Mouse (Mus musculus): ENCODE results near the gene Cpeb3.
"Not testable (repeated sequence)": the region's sequence is repeated elsewhere in the genome, so short reads cannot be mapped to it uniquely, and the experiment has no call there.

The Cpeb3 gene

DNA sequence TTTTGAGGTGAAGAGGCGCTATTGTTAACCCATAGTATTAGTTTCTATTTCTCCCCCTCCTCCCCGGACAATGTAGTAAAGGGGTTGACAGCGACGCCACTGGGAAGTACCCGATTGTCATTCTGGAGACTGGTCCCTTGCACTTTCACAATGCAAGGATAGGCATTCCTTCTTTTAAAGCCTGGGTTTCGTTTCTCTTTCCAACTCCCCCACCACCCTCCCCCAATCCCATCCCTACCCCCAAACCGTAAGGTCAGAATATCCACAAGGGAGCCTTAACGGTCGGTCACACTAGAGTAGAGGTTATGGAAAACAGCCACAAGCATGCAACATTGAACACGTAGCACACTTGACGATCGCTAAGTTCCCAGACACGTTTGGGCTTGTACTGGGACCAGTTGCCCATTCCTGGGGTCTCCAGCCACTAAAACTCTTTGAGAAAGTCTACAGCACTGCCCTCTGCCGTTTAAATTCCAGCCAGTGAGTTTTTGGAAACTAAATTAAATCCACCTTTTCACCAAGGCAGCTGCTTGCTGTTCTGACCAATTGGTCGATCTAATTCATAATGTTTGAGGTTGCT lies at the start of gene Cpeb3:
TSS of gene Cpeb3 (minus strand) at position 426 of the 580 bp plus-strand sequence.
- in situ Hi-C loops (cut with MboI; ENCODE audit: low pct_unique_long_range_greater_than_20kb in 1 of 2, low sequenced_read_pairs in 2 of 2, unreplicated experiment in 1 of 2) = no loop called here

DNA sequence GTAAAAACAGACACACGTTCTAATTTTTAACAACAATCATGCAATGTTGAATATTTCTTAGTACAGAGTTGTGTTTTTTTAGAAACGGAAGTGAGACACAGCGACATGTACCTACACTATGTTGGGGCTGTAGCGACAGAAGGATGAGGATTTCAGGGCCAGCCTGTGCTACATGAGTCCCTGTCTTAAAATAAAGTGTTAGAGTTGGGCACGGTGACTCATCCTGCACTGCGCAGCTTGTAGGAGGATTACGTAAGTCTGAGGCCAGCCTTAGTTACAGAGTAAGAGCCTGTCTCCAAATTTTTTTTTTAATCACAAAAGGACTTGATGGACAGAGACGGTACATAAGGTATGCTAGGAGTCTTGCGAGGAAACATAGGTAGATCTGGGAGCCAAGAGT lies 46.9 kb upstream of the Cpeb3 start:
- in situ Hi-C loops (cut with MboI; ENCODE audit: low pct_unique_long_range_greater_than_20kb in 1 of 2, low sequenced_read_pairs in 2 of 2, unreplicated experiment in 1 of 2) = no loop called here

DNA sequence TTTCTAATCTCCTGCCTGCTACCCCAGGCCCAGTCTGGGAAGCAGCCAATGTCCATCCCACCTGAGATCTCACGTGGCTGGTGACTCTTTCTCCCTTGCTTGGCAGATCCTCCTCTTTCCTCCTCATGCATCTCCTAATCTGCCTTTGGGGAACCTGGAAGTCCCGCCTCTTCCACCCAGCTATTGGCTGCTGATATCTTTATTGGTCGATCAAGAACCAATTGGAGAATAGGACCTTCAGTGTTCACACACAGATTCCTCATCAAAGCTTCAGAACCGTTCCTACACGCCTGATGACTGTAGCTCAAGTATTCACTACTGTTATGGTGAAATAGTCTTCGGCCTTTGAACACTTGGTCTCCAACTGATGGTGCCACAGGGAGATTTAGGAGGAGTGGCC lies 43.7 kb upstream of the Cpeb3 start:
- in situ Hi-C loops (cut with MboI; ENCODE audit: low pct_unique_long_range_greater_than_20kb in 1 of 2, low sequenced_read_pairs in 2 of 2, unreplicated experiment in 1 of 2) = no loop called here

DNA sequence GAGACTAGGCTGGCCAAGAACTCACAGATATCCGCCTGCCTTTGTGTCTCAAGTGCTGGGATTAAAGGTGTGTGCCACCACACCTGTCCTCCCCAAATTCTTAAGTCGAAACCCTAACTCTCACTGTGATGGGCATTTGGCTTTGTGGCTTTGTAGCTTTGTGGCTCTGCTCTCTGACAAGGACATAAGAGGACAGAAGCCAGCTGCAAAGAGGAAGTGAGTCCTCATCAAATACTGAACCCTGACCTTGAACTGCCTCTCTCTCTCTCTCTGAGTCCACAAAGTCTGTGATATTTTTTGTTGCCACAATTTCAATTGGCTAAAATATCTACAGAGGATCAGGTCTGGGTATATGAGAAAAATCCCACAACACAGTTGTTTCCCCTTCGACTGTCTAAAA lies 39.8 kb upstream of the Cpeb3 start:
- in situ Hi-C loops (cut with MboI; ENCODE audit: low pct_unique_long_range_greater_than_20kb in 1 of 2, low sequenced_read_pairs in 2 of 2, unreplicated experiment in 1 of 2) = loop anchor here in 1 of 2 experiments (5.0 kb wide), 1 partner anchor 291 kb away; no protein-coding TSS in a partner anchor

- in situ Hi-C loops (cut with MboI; ENCODE audit: low pct_unique_long_range_greater_than_20kb in 1 of 2, low sequenced_read_pairs in 2 of 2, unreplicated experiment in 1 of 2) = loop anchor here in 1 of 2 experiments (5.0 kb wide), 1 partner anchor 290 kb away; no protein-coding TSS in a partner anchor
Observed at GRCm38 (mm10) chr19:37246859-37247258, 38.5 kb upstream of the Cpeb3 start.

DNA sequence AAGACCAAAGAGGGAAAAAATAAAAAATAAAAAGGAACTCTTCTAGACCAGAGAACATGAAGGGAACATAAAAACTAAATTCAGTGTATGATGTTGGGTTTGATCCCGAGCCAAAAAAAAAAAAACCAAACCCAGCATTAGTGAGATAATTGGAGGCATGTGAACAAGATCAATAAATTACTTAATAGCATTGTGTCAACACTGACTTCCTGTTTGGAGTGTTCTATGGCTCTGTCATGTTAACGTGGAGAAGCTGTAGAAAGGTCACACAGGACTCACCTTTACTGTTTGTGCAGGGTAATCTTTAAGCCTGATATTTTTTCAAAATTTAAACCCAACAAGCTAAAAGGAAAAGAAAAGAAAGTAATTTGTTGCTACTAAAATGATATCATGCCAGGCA lies 34.3 kb upstream of the Cpeb3 start:
- in situ Hi-C loops (cut with MboI; ENCODE audit: low pct_unique_long_range_greater_than_20kb in 1 of 2, low sequenced_read_pairs in 2 of 2, unreplicated experiment in 1 of 2) = no loop called here

DNA sequence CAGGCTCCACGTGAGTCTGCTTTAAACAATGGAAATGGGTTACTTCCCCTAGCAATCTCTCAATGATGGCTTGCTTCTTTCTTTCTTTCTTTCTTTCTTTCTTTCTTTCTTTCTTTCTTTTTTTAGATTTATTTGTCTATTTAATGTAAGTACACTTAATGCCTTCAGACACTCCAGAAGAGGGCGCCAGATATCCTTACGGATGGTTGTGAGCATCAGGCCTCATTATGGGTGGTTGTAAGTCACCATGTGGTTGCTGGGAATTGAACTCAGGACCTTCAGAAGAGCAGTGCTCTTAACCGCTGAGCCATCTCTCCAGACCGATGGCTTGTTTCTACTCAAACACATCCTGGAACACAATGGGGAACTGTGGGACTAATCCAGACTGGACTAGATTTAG lies 32.8 kb upstream of the Cpeb3 start:
- in situ Hi-C loops (cut with MboI; ENCODE audit: low pct_unique_long_range_greater_than_20kb in 1 of 2, low sequenced_read_pairs in 2 of 2, unreplicated experiment in 1 of 2) = no loop called here

DNA sequence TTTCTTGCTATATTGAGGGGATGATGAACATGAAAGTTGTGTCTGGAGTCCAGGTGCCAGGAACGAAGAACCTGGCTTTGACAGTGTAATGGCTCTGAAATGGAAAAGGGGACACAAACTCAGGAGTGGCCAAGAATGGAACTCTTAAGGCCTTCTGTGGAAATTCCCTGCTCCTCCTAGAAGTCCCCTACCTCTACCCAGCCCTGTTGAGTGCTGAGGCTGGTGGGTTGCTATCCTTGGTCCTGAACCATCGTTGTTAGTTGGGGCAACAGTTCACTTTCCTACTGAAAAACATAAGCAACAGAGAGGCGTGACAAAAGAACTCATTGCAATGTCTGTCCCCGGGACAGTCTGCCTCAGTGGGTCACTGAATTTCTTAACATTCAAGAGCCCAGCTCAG lies 30.7 kb upstream of the Cpeb3 start:
- in situ Hi-C loops (cut with MboI; ENCODE audit: low pct_unique_long_range_greater_than_20kb in 1 of 2, low sequenced_read_pairs in 2 of 2, unreplicated experiment in 1 of 2) = no loop called here

DNA sequence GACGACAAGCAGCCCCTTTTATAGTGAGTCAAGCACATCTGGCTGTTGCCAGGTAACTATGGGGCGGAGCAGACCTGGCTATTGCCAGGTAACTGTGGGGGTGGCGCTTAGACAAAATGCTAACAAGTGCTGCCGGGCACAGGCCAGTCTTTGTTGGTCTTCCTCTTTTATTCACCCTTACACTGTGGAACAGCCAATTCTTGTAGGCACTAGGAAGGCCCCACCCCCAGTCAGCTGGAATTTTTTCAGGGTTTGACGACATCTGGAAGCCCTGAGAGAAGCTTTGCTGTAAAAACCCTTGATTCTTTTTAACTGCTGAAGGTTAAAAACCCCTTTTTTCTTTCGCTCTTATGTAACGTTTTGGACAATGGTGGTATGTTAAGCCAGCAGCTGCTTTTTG lies 30.2 kb upstream of the Cpeb3 start:
- in situ Hi-C loops (cut with MboI; ENCODE audit: low pct_unique_long_range_greater_than_20kb in 1 of 2, low sequenced_read_pairs in 2 of 2, unreplicated experiment in 1 of 2) = no loop called here

DNA sequence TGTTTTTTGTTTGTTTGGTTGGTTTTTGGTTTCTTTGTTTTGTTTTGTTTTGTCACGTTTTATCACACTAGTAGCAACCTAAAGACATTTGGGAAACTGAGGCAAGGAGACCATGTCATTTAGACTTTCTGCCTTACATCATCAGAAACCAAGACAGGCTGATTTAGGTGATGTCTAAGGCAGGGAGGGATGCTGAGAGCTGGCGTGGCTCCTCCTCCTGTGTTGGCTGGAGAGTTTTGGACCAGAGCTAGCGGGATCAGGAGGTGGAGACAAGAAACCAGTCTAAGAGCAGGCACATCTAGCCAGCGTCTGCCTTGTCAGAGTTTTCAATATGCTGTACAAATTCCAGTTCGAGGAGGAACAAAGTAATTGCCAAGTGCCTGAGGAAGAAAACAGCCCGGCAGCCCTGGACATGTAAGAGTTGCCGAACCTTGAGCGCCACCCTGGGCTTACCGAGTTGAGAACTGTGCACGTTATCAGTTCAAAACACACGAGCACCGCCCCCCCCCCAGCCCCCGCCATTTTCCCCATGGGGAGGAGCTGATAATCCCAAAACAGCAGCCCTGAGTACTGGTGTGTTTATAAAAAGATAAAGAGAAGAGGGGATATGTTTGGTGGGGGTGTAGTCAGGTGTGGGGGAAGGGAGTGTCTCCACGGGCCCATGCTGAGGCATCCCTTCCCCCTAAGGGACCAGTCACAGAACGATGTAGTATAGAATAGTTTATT lies 29.5 kb upstream of the Cpeb3 start:
- in situ Hi-C loops (cut with MboI; ENCODE audit: low pct_unique_long_range_greater_than_20kb in 1 of 2, low sequenced_read_pairs in 2 of 2, unreplicated experiment in 1 of 2) = no loop called here

GRCm38 (mm10) chr19:37237306-37237705 lies 28.9 kb upstream of the Cpeb3 start:
- in situ Hi-C loops (cut with MboI; ENCODE audit: low pct_unique_long_range_greater_than_20kb in 1 of 2, low sequenced_read_pairs in 2 of 2, unreplicated experiment in 1 of 2) = no loop called here

GRCm38 (mm10) chr19:37235818-37236217 lies 27.4 kb upstream of the Cpeb3 start:
- in situ Hi-C loops (cut with MboI; ENCODE audit: low pct_unique_long_range_greater_than_20kb in 1 of 2, low sequenced_read_pairs in 2 of 2, unreplicated experiment in 1 of 2) = no loop called here

DNA sequence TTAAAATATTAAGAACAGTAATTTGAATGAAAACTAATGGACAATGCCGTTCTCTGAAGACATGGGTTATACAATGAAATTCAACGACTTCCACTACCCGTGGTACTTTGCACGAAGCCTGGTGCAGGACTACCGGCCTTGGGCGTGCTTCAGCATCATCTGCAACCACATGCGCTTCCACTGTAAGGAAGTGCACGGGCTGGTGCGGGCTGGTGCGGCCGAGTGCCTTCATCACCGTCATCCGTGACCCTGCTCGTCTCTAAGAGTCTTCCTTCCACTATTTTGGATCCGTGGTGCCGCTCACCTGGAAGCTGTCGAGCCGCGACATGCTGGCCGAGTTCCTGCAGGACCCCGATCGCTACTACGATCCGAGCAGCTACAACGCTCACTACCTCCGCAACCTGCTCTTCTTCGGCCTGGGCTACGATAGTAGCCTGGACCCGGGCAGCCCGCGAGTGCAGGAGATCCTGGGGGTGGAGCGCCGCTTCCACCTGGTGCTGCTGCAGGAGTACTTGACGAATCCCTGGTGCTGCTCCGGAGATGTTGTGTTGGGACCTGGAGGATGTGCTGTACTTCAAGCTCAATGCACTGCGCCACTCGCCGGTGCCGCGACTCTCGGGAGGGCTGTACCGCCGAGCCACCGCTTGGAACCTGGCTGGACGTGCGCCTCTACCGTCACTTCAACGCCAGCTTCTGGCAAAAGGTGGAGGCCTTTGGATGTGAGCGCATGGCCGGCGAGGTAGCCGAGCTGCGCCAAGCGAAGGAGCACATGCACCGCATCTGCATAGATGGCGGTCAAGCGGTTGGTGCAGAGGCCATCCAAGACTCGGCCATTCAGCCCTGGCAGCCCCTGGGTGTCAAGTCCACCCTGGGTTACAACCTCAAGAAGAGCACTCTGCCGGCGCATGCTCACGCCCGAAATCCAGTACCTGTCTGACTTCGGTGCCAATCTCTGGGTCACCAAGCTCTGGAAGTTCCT lies 25.4 kb upstream of the Cpeb3 start:
- in situ Hi-C loops (cut with MboI; ENCODE audit: low pct_unique_long_range_greater_than_20kb in 1 of 2, low sequenced_read_pairs in 2 of 2, unreplicated experiment in 1 of 2) = no loop called here

GRCm38 (mm10) chr19:37232598-37232997 lies 24.2 kb upstream of the Cpeb3 start:
- in situ Hi-C loops (cut with MboI; ENCODE audit: low pct_unique_long_range_greater_than_20kb in 1 of 2, low sequenced_read_pairs in 2 of 2, unreplicated experiment in 1 of 2) = not testable (repeated sequence)

DNA sequence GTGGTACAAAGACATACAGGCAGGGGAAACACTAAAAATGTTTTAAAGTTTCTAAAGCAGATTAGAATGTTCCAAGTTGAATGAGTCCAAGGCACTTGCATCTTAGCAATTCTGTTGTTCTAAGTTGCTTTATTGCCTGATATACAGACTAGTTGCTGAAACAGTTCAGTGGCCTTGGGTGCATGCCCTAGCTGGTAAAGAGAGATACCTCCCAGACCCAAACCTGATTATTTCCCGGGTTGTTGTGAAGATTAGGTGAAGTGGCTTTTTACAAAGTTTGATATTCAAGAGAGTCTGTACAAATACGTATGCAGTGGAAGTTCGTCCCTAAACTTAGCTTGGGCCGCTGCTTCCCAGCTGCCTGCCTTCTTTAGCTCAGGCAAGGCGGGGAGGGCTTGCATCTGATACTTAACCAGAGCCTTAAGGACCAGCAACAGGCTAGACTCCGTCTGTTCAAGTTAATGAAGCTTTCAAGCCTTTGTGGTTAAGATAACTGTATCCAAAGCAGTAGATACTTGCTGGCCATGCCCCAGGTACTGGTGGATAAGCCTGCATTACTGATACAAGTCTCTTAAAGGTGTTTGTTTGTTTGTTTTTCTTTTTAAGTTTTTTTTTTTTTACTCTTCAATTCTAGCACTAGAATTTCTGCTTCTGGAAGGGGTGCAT lies 16.9 kb upstream of the Cpeb3 start:
- in situ Hi-C loops (cut with MboI; ENCODE audit: low pct_unique_long_range_greater_than_20kb in 1 of 2, low sequenced_read_pairs in 2 of 2, unreplicated experiment in 1 of 2) = no loop called here

GRCm38 (mm10) chr19:37214711-37215110 lies 6.3 kb upstream of the Cpeb3 start:
- in situ Hi-C loops (cut with MboI; ENCODE audit: low pct_unique_long_range_greater_than_20kb in 1 of 2, low sequenced_read_pairs in 2 of 2, unreplicated experiment in 1 of 2) = no loop called here

GRCm38 (mm10) chr19:37211416-37211815 lies 3.0 kb upstream of the Cpeb3 start:
- in situ Hi-C loops (cut with MboI; ENCODE audit: low pct_unique_long_range_greater_than_20kb in 1 of 2, low sequenced_read_pairs in 2 of 2, unreplicated experiment in 1 of 2) = no loop called here

DNA sequence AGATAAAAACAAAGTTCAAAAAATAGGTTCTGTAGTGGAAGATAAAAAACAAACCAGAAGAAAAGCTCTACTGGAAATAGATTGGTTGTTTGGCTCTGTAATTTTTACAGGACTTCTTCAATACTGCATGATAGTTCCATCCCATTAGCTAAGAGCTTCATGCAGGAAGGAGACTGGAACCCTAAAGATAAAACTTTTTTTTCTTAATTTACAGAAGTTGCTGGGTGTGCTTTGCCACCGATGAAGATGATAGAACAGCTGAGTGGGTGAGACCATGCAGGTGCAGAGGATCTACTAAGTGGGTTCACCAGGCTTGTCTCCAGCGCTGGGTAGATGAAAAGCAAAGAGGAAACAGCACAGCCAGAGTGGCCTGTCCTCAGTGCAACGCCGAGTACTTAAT lies 2.1 kb upstream of the Cpeb3 start:
- in situ Hi-C loops (cut with MboI; ENCODE audit: low pct_unique_long_range_greater_than_20kb in 1 of 2, low sequenced_read_pairs in 2 of 2, unreplicated experiment in 1 of 2) = no loop called here
